Mouse (Mus musculus) fibroblast of lung, adult 2 months (primary cell): ENCODE measurements around the gene Sult4a1.

Source experiments
- DNase-seq: peaks from one replicate; pipeline ENCODE4 v3.0.0-alpha.2; 2011; ENCODE audit warnings: low read depth

Gene Sult4a1

DNA sequence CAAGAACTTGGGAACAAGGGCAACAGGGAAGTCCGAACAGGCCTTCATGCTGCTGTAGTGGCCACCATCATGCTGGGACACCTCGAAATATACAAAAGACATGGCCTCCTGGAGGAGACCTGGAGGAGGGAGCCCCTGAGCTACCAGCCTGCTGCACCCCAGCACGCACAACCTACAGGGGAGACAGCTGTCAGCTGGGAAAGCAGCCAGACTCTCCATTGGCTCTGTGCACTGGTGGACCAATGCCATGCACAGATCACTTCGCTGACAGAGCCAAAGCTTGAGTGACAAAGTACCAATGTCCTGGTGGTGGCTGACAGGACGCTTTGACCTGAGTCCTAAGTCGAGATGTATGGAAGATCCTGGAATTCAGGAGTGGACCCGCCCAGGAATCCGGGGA, 9.5 kb downstream of the Sult4a1 start:
- DNase-seq = no peak

DNA sequence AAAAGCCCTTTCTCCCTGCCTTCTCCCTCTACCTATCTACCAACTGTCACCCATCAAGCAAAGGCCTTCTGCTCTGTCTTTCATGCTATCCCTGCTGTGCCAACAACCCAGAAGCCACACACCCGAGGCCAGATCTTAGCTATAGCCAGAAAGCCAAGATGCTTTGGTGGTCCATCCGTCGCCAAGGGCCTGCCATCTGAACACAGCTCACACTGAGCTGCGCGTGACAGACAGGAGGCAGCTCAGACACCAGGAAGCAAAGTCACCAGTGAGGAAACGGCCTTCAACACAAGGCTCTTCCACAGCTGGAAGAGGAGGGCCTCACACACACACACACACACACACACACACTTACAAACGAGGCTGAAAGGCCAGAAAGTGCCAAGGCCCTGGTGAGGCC, 10.6 kb downstream of the Sult4a1 start:
- DNase-seq = no peak

- DNase-seq = no peak
Observed at GRCm38 (mm10) chr15:84086775-84087174, 18.8 kb downstream of the Sult4a1 start.

- no peak for DNase-seq
Observed at GRCm38 (mm10) chr15:84086364-84086763, 19.2 kb downstream of the Sult4a1 start.

- no peak for DNase-seq
Observed at GRCm38 (mm10) chr15:84080069-84080468, 25.5 kb downstream of the Sult4a1 start.

- no peak for DNase-seq
Observed at GRCm38 (mm10) chr15:84079519-84079918, 26.0 kb downstream of the Sult4a1 start.

DNA sequence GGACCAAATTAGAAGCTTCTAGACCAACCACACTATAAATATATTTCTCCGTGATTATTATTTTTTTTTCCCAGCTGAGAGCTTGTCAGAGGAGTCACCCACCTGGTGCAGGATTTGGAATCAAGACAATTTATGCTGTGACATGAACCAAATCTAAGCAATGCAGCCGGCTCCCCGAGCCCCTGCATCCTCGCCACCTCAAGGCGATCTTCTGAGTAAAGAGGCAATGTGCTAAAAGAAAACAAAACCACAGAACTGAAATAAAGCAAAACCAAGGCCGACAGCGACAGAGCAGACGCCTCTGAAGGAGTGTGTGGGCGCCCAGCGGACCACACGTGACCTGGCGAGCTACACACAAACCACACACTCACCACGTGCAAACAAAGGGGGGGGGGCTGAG, 26.9 kb downstream of the Sult4a1 start:
- no peak for DNase-seq

DNA sequence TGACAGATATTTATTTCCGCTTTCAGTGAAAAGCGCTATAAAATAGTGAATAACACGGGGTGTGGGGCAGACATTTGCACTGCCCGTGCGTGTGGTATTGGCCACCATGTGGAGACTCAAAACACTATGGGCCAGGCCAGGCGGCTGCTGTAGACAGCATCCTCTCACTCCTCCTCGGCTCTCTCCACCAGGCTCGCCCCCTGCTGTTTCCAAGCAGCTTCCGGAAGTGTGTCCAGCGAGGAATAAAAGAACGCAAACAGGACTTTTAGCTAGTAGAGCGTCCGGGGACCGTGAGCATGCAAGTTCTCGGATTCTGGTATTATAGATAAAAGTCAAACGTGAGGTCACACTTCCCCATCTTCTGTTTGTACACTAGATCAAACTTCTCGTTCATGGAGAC, 28.4 kb downstream of the Sult4a1 start:
- no peak for DNase-seq

DNA sequence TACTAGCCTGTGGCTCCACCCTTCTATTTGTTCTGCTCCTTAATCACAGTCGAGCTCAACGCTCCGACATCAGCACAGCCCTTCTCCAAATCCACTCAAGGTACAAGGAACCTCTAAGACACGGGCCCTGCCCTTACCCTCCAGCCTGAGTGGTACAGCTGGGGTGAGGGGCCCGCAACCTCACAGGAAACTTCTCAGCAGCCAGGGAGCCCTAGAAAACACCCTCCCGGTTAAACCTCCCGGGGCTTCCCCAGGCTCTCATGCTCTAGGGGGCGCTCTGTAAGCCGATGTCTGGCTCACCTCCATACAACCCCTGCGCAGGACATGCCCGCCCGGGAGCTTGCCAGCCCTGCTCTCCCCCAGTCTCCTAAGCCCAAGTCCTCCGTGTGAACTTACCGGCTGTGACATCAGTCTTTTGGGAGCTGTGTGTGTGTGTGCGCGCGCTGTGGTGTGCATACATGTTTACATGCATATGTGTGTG, 30.8 kb downstream of the Sult4a1 start:
- DNase-seq = no peak

DNA sequence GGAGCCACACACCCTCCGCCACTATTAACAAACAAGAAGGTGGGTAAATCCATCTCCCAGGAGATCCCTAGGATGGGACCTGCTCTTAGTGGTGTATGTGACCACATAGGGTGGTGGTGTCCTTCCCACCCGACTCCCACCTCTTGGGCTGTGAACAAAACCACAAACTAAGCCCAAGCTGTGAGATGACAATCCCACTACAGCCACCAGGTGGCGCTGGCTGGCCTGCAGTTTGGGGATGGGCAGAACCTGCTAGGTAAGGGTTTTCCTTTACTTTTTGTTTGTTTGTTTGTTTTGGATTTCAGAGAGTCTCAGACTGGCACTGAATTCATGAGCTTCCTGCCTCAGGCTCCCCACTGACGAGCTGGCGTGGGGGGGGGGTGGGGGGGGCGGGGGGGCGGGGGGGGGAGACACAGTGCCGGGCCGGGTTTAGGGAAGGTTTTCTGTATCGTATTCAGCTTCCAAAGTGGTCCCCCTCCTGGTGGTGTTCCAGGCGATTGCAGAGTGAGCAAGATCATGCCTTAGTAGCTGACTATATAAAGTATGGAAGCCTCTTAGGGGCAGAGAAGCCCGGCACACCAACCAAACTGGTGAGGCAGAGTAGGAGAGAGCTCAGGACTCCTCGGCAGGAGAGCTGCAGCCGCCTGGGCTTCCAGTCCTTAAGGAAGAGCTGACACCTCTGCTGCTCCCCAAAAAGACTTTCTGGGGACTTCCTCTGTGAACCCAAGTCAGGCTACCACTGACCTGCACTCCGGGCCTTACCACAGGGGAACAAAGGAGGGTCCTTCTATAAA, 31.4 kb downstream of the Sult4a1 start:
- no peak for DNase-seq

- no peak for DNase-seq
Observed at GRCm38 (mm10) chr15:84073058-84073457, 32.5 kb downstream of the Sult4a1 start.

- no peak for DNase-seq
Observed at GRCm38 (mm10) chr15:84072226-84072625, 33.3 kb downstream of the Sult4a1 start.

GRCm38 (mm10) chr15:84070116-84070676, 35.4 kb downstream of the Sult4a1 start:
- no peak for DNase-seq

- DNase-seq = no peak
Observed at GRCm38 (mm10) chr15:84069455-84070050, 36.0 kb downstream of the Sult4a1 start.

- no peak for DNase-seq
Observed at GRCm38 (mm10) chr15:84065701-84066100, 39.9 kb downstream of the Sult4a1 start.

GRCm38 (mm10) chr15:84065140-84065539, 40.4 kb downstream of the Sult4a1 start, which contains the start of gene Efcab6:
Gene Efcab6 (minus strand): TSS chr15:84065379.
- DNase-seq = no peak

GRCm38 (mm10) chr15:84058841-84059240, 46.7 kb downstream of the Sult4a1 start:
- DNase-seq = no peak

GRCm38 (mm10) chr15:84056083-84056482, 49.5 kb downstream of the Sult4a1 start:
- DNase-seq = no peak

DNA sequence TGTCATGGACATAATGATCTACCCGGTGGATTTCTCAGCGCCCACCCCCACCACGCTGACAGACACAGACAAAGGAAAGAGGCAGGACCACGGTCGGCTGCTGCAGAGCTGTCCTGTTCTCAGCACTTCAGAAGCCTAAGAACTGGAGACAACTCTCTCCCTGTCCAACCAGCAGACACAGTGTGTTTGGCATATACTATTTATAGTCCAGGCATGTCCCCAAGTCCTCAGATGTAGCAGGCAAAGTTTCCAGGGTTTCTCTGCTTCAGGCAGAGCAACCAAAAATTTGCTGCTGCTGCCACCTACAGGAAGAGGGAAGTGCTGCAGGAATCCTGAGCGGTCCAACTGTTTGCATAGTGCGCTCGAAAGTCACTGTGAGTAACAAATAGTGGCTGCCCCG, 51.7 kb downstream of the Sult4a1 start:
- DNase-seq = peak; percentile 21

- no peak for DNase-seq
Observed at GRCm38 (mm10) chr15:84053240-84053639, 52.3 kb downstream of the Sult4a1 start.

DNA sequence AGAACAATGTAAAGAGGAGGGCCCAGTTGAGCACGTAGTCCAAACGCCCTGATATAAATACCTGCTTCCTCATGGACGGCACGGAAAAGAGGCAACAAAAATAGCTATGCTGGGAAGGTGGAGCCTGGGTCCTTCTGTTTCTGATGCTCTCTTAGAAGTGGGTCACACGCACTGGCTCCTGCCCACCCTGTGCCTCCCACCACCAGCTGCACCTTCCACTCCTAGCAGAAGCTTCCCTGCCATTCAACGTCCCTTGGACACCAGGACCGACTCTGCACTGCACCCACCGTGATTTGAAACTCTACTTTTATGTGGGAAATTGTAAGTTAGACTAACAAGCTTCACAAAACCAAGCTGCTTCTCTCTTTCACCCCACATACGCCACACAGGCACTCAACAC, 53.2 kb downstream of the Sult4a1 start:
- DNase-seq = no peak

DNA sequence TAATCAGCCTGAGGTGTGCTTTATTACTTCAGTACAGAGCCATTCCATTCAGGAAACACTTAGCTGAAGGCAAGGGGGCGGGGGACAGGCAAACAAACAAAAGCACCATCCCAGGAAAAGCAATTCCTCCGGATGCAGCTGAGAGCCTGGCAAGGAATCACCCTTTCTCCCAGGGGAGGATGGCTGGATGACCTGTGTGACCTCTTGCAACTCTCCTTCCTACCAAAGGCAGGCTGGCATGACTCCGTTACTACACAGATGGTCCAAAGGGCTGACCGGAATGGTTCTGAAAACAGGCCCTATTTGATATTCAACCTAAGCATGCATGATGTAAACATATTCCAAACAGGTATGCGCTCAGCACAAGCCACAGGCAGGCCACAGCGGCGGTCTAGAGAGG, 56.0 kb downstream of the Sult4a1 start:
- no peak for DNase-seq

- DNase-seq = no peak
Observed at GRCm38 (mm10) chr15:84045562-84045961, 60.0 kb downstream of the Sult4a1 start.
